Mouse (Mus musculus): ENCODE results near the gene Mybbp1a.
"Not testable (repeated sequence)": the region's sequence is repeated elsewhere in the genome, so short reads cannot be mapped to it uniquely, and the experiment has no call there.

Gene Mybbp1a

DNA sequence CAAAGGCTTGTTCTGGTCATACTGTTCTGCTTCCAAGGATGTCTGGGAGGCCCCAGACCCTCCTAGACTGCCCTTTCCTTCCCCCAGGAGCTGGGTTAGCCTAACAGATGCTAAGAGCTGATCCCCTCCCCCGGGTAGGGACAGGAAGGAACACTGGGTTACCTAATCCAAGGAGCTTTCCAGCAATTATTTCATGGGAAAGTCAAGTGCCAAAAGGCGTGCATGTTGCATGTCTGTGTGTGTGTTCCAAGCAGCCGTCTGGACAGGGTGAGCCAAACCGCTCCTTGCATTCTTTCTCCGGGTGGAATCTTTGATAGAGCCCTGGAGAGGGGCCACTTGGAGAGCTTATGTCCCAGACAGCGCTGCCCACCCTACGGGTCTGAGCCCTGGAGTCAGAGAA is 28.1 kb upstream of the Mybbp1a start:
- DNase-seq (ENCODE audit: low read depth, low spot score) = no peak

GRCm38 (mm10) chr11:72413601-72414190 is 27.5 kb upstream of the Mybbp1a start:
- no peak for DNase-seq (ENCODE audit: low read depth, low spot score)

DNA sequence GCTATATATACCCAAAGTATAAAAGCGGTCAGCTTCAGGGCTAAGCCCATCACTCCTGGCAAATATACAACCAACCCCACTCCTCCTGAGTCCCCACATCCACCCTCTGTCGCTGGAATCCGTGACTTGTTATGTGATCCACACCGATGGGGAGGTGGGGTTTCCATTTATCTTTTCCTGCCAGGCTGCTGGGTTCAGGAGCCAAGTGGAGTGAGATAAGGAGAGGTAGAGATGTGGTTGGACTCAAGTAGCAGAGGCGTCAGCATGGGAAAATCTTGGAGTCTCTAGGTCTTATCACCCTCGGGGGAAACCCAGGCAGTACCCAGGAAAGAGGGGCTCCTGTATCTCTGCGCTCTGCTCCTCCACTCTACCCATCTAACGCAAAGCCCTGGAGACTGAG is 26.0 kb upstream of the Mybbp1a start:
- no peak for DNase-seq (ENCODE audit: low read depth, low spot score)

DNA sequence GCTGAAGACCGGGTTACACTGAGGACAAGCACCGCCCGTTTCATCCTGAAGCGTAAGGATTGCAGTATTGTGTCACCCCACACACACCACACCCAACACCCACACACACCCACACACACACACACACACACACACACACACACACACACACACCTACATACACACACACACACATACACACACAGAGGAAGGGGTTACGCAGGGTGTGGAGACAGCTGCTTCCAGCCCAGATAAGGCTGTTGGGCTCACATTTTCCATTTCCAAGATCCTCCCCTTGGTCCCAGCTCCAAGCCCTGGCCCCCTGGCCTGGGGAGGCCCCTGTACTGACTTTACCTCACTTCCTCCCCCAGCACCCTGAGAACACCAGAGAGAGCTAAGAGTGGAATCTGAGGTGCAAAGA is 24.5 kb upstream of the Mybbp1a start:
- no peak for DNase-seq (ENCODE audit: low read depth, low spot score)

DNA sequence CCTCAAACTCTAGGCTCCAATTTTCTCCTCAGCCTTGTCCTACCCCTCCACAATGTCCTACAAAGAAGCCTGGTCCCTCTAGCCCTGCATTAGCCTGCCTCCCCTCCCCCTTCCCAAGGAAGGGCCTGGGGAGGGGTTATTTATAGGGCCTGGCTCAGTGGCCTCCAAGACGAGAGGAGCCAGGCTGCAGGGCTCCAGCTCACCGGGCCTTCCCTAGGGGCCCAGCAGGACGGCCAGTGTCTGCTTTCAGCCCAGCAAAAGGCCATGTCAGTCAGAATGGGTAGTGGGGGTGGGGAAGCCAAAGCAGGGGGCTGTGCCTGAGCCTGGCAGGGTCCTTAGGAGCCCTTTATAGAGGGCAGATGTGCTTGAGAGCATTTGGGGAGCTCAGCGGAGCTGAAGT is 23.8 kb upstream of the Mybbp1a start:
- DNase-seq (ENCODE audit: low read depth, low spot score) = no peak

DNA sequence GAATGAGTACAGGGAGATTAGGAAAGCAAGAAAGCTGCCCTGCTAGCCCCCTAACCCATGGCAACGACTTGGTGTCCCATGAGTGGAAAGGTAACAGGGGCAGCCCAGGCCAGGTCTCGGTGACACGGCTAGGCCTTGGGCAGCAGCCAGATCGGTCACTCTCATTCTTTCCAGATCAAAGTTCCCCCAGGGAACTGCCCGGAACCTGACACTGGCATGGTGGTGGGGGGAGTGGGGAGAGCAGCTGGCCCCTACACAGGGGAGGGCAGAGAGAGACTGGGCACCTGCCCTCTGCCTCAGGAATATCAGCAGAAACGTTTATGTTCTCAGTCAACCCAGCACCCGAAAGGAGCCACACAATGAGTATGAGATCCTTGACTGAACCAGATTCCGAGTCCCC is 22.9 kb upstream of the Mybbp1a start:
- no peak for DNase-seq (ENCODE audit: low read depth, low spot score)

DNA sequence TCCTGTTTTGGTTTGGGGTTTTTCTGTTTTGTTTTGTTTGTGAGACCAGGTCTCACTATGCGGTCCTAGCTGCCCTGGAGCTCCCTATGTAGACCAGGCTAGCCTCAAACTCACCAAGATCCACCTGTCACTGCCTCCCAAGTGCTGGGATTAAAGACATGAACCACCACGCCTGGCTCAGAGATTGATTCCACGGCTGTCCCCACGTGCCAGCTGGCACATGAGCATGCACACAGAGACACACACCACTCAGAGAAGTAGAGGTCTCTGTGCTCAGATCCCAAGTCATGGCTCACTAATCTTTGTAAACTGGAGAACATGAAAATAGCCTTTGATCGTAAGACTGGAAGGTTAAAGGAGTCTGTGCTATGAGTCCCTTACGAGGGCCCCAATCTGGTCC is 22.1 kb upstream of the Mybbp1a start:
- DNase-seq (ENCODE audit: low read depth, low spot score) = no peak

DNA sequence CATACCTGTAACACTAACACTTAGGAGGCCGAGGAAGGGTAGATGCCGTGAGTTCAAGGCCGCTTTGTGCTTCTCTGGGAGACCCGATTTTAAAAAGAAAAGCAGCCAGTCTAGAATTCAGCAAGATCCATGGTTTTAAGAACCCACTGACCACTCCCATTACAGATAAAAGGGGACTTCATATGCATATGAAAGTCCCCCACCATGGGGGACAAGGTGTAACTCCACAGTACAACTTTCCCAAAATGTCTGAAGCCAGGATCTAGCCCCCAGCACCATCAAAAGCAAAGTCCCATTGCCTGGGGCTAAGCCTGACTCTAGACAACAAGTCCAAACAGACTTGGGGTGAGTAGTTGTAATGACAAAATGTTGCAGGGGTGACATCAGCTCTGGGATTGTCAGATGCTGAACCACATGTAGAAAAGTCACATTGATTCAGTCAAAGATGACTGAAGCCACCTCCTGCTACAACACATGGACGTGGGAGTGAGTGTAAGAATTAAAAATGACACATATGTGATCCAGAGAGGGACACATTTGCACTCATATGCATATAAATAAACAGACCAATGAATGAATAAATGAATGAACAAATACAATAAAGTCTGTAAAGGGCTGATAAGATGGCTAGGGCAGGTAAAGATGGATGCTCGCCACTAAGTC is 20.6 kb upstream of the Mybbp1a start:
- no peak for DNase-seq (ENCODE audit: low read depth, low spot score)

- DNase-seq (ENCODE audit: low read depth, low spot score) = no peak
Observed at GRCm38 (mm10) chr11:72421518-72422278, 19.5 kb upstream of the Mybbp1a start.

GRCm38 (mm10) chr11:72423686-72424085 is 17.5 kb upstream of the Mybbp1a start:
- DNase-seq (ENCODE audit: low read depth, low spot score) = no peak

GRCm38 (mm10) chr11:72425201-72425600 is 16.0 kb upstream of the Mybbp1a start:
- no peak for DNase-seq (ENCODE audit: low read depth, low spot score)

- DNase-seq (ENCODE audit: low read depth, low spot score) = no peak
Observed at GRCm38 (mm10) chr11:72426884-72427283, 14.3 kb upstream of the Mybbp1a start.

- peak; percentile 75 for DNase-seq (ENCODE audit: low read depth, low spot score)
Observed at GRCm38 (mm10) chr11:72428694-72429093, 12.5 kb upstream of the Mybbp1a start.

GRCm38 (mm10) chr11:72429288-72429690 is 11.9 kb upstream of the Mybbp1a start:
- peak; percentile 62 for DNase-seq (ENCODE audit: low read depth, low spot score)

DNA sequence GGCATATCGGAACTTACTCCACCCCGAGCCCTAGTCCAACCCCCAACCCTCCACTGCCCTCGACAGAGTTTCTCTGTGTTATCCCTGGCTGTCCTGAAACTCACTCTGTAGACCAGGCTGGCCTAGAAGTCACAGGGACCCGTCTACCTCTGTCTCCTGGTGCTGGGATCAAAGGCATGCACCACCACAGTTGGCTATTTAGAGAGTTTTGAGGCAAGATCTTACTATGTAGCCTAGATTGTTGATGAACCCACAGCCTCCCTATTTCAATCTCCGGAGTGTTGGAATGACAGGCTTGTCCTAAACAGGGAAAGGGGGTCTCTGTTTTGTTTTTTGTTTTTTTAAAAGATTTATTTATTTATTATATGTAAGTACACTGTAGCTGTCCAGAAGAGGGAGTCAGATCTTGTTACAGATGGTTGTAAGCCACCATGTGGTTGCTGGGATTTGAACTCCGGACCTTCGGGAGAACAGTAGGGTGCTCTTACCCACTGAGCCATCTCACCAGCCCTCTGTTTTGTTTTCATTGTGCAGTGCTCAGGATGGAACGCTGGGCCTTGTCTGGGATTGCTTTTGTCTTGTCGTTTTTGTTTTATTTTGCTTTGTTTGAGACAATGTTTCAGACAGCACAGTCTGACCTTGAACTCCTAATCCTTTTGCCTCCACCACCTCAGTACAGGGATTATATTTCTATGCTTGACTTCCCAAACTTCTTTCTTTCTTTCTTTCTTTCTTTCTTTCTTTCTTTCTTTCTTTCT is 10.7 kb upstream of the Mybbp1a start:
- DNase-seq (ENCODE audit: low read depth, low spot score) = not testable (repeated sequence)

- DNase-seq (ENCODE audit: low read depth, low spot score) = no peak
Observed at GRCm38 (mm10) chr11:72434963-72435693, 6.0 kb upstream of the Mybbp1a start, which contains the start of gene Ggt6. Gene Ggt6 (plus strand): TSS chr11:72435526.

DNA sequence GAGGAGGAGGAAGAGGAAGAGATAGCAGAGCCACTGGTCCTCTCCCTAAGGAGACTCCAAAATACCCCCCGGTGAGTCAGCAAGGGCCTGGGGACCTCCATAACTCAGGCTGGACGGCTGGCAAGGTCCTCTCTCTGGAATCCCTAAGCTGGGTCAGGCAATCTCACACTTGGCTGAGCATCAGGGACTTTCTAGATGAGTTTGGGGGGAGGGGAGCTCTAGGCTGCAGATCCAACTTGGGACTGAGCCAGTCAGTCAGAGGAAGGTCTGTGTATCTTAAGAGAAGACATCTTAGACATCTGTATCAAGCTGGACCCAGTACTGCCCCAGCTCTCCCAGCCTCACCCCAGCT is 5.5 kb upstream of the Mybbp1a start:
- no peak for DNase-seq (ENCODE audit: low read depth, low spot score)

- DNase-seq (ENCODE audit: low read depth, low spot score) = no peak
Observed at GRCm38 (mm10) chr11:72436271-72436670, 4.9 kb upstream of the Mybbp1a start.

- DNase-seq (ENCODE audit: low read depth, low spot score) = no peak
Observed at GRCm38 (mm10) chr11:72436756-72437650, 4.2 kb upstream of the Mybbp1a start.

DNA sequence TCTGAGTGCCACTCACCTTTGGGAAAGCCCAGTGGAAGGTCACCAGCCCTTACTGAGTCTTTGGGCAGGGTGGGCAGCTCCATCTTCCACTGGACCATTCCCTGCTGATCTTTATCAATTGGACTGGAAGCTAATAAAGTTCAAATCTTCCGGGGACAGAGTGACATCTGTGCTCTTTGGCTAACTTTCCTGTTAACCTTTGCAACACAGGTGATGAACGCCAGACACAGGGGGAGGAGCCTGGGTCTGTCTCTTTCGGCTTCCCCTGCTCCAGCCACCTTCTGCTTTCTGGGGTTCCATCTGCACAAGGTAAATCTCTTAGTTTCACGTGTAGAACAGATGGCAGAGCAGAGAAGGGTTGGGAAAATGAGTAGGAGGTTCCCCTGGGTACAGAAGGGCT is 2.7 kb upstream of the Mybbp1a start:
- DNase-seq (ENCODE audit: low read depth, low spot score) = no peak

DNA sequence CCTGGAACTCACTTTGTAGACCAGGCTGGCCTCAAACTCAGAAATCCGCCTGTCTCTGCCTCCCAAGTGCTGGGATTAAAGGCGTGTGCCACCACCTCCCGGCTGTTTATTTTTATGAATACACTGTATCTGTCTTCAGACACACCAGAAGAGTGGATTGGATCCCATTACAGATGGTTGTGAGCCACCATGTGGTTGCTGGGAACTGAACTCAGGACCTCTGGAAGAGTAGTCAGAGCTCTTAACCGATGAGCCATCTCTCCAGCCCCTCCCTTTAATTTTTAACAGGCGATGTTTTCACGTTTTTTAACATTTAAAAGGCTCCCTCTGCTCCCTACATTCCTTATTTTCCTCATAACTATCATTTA is 574 bp upstream of the Mybbp1a start:
- DNase-seq (ENCODE audit: low read depth, low spot score) = not testable (repeated sequence)

Data from retina, postnatal 7 days (tissue).